Mouse (Mus musculus) MEL-GATA-1-ER (cell line): ENCODE measurements around the gene Adcy9.
A peak's percentile ranks its signal among the peaks of the same experiment; 100 is the strongest.
"Not testable (repeated sequence)": the region's sequence is repeated elsewhere in the genome, so short reads cannot be mapped to it uniquely, and the experiment has no call there.

ENCODE experiments used
- DNase-seq: peaks from one replicate; pipeline ENCODE4 v3.0.0-alpha.2; 2012; ENCODE audit warnings: low read depth; ENCODE audit errors: extremely low read depth

Gene Adcy9

GRCm38 (mm10) chr16:4382406-4382805 lies 37.9 kb downstream of the Adcy9 start:
- DNase-seq, result no peak

- DNase-seq, result no peak
These were observed 38.8 kb downstream of the Adcy9 start for GRCm38 (mm10) chr16:4381487-4381886.

GRCm38 (mm10) chr16:4378788-4379187 lies 41.5 kb downstream of the Adcy9 start:
- no peak for DNase-seq

GRCm38 (mm10) chr16:4377556-4377955 lies 42.7 kb downstream of the Adcy9 start:
- DNase-seq, result no peak

- no peak for DNase-seq
These were observed 45.4 kb downstream of the Adcy9 start for GRCm38 (mm10) chr16:4374780-4375380.

GRCm38 (mm10) chr16:4374270-4374669 lies 46.0 kb downstream of the Adcy9 start:
- DNase-seq, result no peak

- peak; percentile 23 for DNase-seq
These were observed 49.3 kb downstream of the Adcy9 start for GRCm38 (mm10) chr16:4371039-4371438.

- peak; percentile 11 for DNase-seq
These were observed 50.2 kb downstream of the Adcy9 start for GRCm38 (mm10) chr16:4370141-4370541.

- DNase-seq, result no peak
These were observed 52.4 kb downstream of the Adcy9 start for GRCm38 (mm10) chr16:4367930-4368329.

- no peak for DNase-seq
These were observed 53.0 kb downstream of the Adcy9 start for GRCm38 (mm10) chr16:4367291-4367690.

GRCm38 (mm10) chr16:4366671-4367070 lies 53.6 kb downstream of the Adcy9 start:
- no peak for DNase-seq

- peak; percentile 28 for DNase-seq
These were observed 56.8 kb downstream of the Adcy9 start for GRCm38 (mm10) chr16:4363341-4364116.

GRCm38 (mm10) chr16:4355260-4356043 lies 64.8 kb downstream of the Adcy9 start:
- DNase-seq, result no peak

GRCm38 (mm10) chr16:4342579-4342978 lies 77.7 kb downstream of the Adcy9 start:
- DNase-seq, result no peak

GRCm38 (mm10) chr16:4341316-4342062 lies 78.8 kb downstream of the Adcy9 start:
- no peak for DNase-seq

- not testable (repeated sequence) for DNase-seq
These were observed 81.1 kb downstream of the Adcy9 start for GRCm38 (mm10) chr16:4339216-4339615.

- DNase-seq, result no peak
These were observed 83.0 kb downstream of the Adcy9 start for GRCm38 (mm10) chr16:4337269-4337668.

GRCm38 (mm10) chr16:4333788-4334187 lies 86.5 kb downstream of the Adcy9 start:
- peak; percentile 75 for DNase-seq

- no peak for DNase-seq
These were observed 86.9 kb downstream of the Adcy9 start for GRCm38 (mm10) chr16:4333371-4333770.

GRCm38 (mm10) chr16:4327081-4327480 lies 93.2 kb downstream of the Adcy9 start:
- DNase-seq, result no peak

- DNase-seq, result no peak
These were observed 94.5 kb downstream of the Adcy9 start for GRCm38 (mm10) chr16:4325801-4326200.
